Mouse (Mus musculus) testis, adult 2 months (tissue): ENCODE data around the gene Itpk1.

Source experiments
- CTCF ChIP-seq: fragments of 200-500 bp; IDR thresholded peaks from 2 replicates; pipeline ENCODE4 v1.5.1; 2012; ENCODE audit warnings: low read depth, mild to moderate bottlenecking, inconsistent platforms, low read length, moderate library complexity; ENCODE audit not compliant: control insufficient read depth, insufficient read depth, insufficient replicate concordance
- POLR2A ChIP-seq: fragments of 200-500 bp; IDR thresholded peaks from 2 replicates; pipeline ENCODE4 v1.6.1; 2012; ENCODE audit warnings: low read depth, mild to moderate bottlenecking, inconsistent platforms, low read length, moderate library complexity; ENCODE audit not compliant: control insufficient read depth

DNA sequence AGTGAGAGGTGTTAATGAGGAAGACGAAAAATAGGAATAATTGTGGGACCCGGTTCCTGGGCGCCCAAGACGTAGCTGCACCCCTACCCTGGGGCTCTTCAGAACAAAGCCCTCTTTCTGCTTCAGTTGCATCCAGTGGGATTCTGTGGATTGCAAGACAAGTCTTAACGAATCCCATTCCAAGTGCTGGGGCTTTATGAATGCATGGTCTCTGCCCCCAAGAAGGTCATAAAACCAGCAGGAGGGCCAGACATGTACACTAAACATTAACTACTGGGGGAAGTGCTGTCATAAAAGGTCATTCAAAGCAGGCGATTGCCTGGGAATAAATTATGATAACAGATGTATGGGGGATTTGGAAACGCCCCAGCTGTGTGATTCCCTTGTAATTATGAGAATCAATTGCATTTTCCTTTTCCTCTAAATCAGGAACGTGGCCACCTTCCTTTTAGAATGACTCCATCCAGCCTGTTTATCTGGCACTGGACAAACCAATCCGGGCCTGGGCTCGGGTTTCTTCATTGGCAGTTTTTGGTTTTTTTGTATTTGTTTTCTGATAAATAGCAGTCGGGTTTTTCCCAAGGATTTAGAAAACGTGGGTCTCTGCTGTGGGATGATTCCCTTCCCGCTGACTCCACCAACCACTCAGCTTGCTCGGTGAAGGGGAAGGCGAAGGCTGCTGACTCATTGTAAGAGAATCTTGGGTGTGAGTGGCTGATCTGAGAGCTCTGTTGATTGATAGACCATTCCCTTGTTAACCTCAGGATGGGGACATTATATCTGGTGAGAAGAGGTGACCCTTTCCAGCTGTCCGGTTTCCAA, 26.3 kb upstream of the Itpk1 start:
- TF ChIP-seq POLR2A (no peak), CTCF (no peak)
